Mouse (Mus musculus) hindbrain, embryonic 10.5 days (tissue): ENCODE data around the gene Herc2. TPM values are rescaled to one million over a fixed set of nuclear protein-coding genes. Genes with fewer than 3 reads are reported as not detected.

ENCODE experiments used
- DNase-seq: peaks from one replicate; pipeline ENCODE4 v3.0.0-alpha.2; 2017; ENCODE audit warnings: low spot score
- H3K27ac ChIP-seq: fragments of 300-500 bp; sonication (generic); 2 replicates; pipeline ENCODE4 v1.5.1; 2016; ENCODE audit warnings: mild to moderate bottlenecking, moderate library complexity
- H3K27me3 ChIP-seq: fragments of 300-500 bp; sonication (generic); 2 replicates; pipeline ENCODE4 v1.6.1; 2016; ENCODE audit warnings: mild to moderate bottlenecking; ENCODE audit not compliant: poor library complexity, insufficient read depth, severe bottlenecking
- H3K36me3 ChIP-seq: fragments of 300-500 bp; sonication (generic); 2 replicates; pipeline ENCODE4 v1.6.1; 2016; ENCODE audit warnings: mild to moderate bottlenecking, moderate library complexity
- H3K4me1 ChIP-seq: fragments of 300-500 bp; sonication (generic); replicated peaks from 2 replicates; pipeline ENCODE4 v1.6.1; 2016; ENCODE audit warnings: mild to moderate bottlenecking
- H3K4me3 ChIP-seq: fragments of 300-500 bp; sonication (generic); 2 replicates; pipeline ENCODE4 v1.5.1; 2016; ENCODE audit warnings: mild to moderate bottlenecking, moderate library complexity
- H3K9me3 ChIP-seq: fragments of 300-500 bp; sonication (generic); 2 replicates; pipeline ENCODE4 v1.6.1; 2016; ENCODE audit warnings: mild to moderate bottlenecking, moderate library complexity
- WGBS: fragments of 180-500 bp; shearing (Covaris S2); methylation state at CpG from one replicate; pipeline ENCODE4 v1.1.7; 2016; 5-methylcytosine and 5-hydroxymethylcytosine counted together
- polyA plus RNA-seq: library from polyadenylated mRNA; unstranded; fragments of >200 nt; fragmentation: Nextera tagmentation; extraction: Ambion mirVana; gene quantifications from 2 replicates; pipeline ENCODE4 v1.2.1, GENCODE M21; 2016

The Herc2 gene
- polyA plus RNA-seq, 1 experiment from 2014 or later = 23.8 TPM

DNA sequence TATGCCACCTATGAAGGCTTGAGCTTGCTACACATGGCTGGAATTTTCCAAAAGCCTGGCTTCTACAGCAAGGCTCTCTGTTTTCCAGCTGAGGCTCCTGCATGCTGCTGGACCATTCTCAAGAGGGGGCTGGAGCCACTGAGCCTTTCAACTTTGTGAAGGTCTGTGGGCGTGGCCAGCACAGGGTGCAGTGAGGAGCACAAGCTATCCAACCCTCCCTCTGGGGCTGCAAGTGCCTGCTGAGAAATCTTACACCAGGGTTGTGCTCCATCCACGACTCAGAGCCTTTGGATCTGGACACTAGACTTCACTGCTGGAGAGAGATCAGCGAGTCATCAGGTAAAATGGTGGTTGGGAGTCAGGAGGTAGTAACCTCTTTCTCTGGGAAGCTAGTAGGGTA lies 189.5 kb downstream of the Herc2 start, which contains the start of gene Oca2:
Oca2 (plus strand) TSS at position 218 of the 400 bp plus-strand sequence.
- no peak for DNase-seq
- Histone ChIP-seq H3K4me3 (no peak within 1 kb of the TSS), H3K4me1 (peaks cover 23% of the 10 kb centered on the region), H3K36me3 (no peaks in the 10 kb centered on the region), H3K27ac (no peak within 1 kb of the TSS), H3K27me3 (no peaks in the 10 kb centered on the region), H3K9me3 (no peaks in the 10 kb centered on the region)
- 49% methylated on average over 3 of the region's 3 CpGs for WGBS

DNA sequence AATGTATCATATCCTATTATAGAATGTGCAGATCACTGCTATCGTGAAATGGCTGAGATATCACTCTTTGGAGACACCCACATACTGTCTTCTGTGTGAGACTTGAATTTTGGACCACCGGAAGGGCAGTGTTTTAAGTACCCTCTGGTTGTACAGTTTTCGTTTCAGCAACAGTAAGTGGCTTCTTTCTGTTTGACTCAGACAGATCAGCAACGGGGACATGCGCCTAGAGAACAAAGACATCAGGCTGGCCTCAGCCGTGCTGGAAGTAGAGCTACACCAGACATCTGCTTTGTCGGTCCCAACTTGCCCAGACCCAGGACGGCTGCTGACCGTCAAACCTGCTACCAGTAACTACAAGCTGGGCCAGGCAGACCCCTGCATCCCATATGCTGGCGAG lies 204.6 kb downstream of the Herc2 start:
- Histone ChIP-seq H3K4me3 (no peak overlapping the region), H3K9me3 (0 out of 2 replicates have a peak, but pooled peaks cover 3% of the 10 kb centered on the region), H3K4me1 (no peaks in the 10 kb centered on the region), H3K36me3 (no peaks in the 10 kb centered on the region), H3K27ac (no peak overlapping the region), H3K27me3 (no peaks in the 10 kb centered on the region)
- DNase-seq = no peak
- 82% methylated on average over 10 of the region's 10 CpGs for WGBS

DNA sequence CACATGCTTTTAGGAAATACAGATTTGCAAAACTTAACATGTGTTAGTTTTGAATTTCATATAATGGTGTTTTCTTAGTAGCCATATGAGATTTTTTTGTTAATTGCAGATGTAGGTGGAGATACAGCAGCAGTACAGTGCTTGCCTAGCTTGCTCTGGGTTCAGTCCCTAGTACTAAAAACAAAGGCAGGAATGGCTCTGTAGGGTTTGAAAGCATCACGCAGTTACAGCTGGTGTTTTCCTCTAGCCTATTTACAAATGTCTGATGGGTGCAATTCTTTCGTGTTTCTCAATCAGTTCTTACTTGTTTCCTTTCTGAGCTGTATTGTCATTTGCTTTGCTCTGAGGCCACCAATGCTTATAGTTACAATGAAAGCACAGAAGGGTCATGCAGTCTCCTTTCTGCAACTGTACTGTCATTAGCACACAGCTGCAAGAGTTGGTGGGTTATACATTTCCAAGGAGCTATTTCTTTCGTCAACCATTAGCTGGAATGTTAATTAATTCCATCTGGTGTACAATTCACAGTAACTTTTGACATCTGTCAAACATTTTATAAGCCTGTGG lies 208.0 kb downstream of the Herc2 start:
- 74% methylated on average over 3 of the region's 3 CpGs for WGBS
- DNase-seq = no peak
- Histone ChIP-seq H3K4me3 (no peak overlapping the region), H3K27ac (no peak overlapping the region), H3K36me3 (no peaks in the 10 kb centered on the region), H3K4me1 (no peaks in the 10 kb centered on the region), H3K9me3 (no peaks in the 10 kb centered on the region), H3K27me3 (no peaks in the 10 kb centered on the region)

DNA sequence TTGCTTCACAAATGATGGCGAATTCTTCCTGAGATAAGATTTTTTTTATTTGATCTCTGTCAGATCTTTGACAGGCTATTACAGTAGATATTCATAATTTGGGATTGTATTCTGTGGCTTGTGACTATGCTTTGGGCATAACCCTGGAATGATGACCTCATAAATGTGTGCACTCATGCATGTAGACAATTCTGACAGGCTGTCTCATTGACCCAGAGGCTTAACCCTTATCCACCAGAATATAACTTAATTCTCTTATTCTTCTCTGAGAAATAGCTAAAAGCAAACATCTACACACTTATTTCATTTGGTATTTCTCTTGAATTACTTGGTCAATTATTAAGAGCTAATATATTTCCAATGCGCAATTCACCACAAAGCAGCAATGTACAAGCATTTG lies 227.5 kb downstream of the Herc2 start:
- Histone ChIP-seq H3K9me3 (no peaks in the 10 kb centered on the region), H3K27me3 (no peaks in the 10 kb centered on the region), H3K4me3 (no peak overlapping the region), H3K27ac (no peak overlapping the region), H3K36me3 (no peaks in the 10 kb centered on the region), H3K4me1 (no peaks in the 10 kb centered on the region)
- DNase-seq = no peak
- 89% methylated on average over 2 of the region's 2 CpGs for WGBS

Other genes with a start within 250 kb of the Herc2 start
- 75.2 and 88.2 TPM in 2 replicates for gene Cyfip1, start 208.5 kb upstream of the Herc2 start, polyA plus RNA-seq
- 34.7 and 39.3 TPM in 2 replicates for gene Nipa2, start 87.7 kb upstream of the Herc2 start, polyA plus RNA-seq
- 7.2 and 9.2 TPM in 2 replicates for gene Nipa1, start 30.2 kb upstream of the Herc2 start, polyA plus RNA-seq
- gene Oca2, start 189.6 kb downstream of the Herc2 start, polyA plus RNA-seq = 0.26 and 0.50 TPM in 2 replicates